Mouse (Mus musculus) brain, embryonic 14.5 days (tissue): ENCODE measurements at regions not wholly inside any gene's neighbourhood (a gene's known extent, or its start where the extent isn't known, plus 50 kb on each side); places are given as distances from the start of the nearest gene placed in this dataset.

Experiments used
- CTCF ChIP-seq: fragments of 200-500 bp; IDR thresholded peaks from 2 replicates; pipeline ENCODE4 v1.5.1; 2012; ENCODE audit warnings: inconsistent platforms, mild to moderate bottlenecking, moderate library complexity, borderline replicate concordance; ENCODE audit not compliant: insufficient read depth, insufficient read length; ENCODE audit errors: extremely low read depth
- POLR2A ChIP-seq: fragments of 200-500 bp; IDR thresholded peaks from 2 replicates; pipeline ENCODE4 v1.6.1; 2012; ENCODE audit warnings: mild to moderate bottlenecking, inconsistent platforms, borderline replicate concordance; ENCODE audit not compliant: poor library complexity, insufficient read depth, insufficient read length, severe bottlenecking; ENCODE audit errors: extremely low read depth

DNA sequence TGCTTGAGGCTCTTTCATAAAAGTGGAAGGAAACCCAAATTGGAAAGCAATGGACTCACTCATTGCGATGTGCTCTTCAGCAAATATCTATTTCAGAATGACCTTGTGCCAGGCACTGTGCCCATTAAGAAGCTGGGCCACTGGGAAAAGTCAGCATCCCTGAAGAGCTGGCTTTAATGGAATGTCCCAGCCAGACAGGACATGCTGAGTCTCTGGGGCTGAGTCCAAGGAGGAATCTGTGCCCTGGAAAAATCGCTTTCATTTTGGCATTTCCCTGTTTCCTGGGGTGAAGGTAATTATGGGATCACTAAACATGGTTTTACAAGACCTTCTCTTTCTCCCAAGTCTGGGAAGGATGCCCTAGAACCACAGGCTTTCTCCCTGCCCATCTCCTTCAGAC lies 564.6 kb upstream of the Cdh5 start:
- TF ChIP-seq POLR2A (no peak), CTCF (no peak)
